ENCODE assay signal across 7 mouse cellular contexts in the genomic region with DNA sequence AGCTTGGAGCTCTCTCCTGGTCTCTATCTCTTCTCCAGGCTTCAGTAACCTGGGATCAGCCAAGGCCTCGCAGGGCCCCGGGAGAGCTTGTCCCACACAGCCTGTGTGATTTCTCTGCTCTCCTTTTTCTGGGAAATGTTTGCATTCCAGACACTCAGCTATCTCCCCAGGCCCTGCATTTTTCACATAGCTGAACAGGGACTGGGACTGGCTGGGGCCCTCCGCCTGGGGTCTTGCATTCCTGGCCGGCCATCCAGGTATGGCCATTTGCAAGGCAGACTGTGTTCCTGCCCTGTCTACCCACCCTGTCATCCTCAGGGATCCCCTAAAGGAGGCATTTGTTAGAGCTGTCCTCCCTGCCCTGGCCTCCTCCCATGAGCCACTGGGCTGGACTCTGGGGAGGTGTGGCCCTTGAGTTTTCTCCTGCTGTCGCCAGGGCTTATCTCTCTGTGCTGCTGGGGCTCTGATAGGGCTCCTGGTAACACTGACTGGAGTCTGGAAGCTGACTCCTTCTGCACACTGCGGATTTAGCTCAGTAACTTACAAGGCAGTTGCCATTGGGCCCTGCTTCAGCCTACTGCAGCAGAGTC. TPM values are rescaled to one million over a fixed set of nuclear protein-coding genes. Genes with fewer than 3 reads are reported as not detected.
DNase-seq lines count a peak whose midpoint lies in the region; ATAC-seq and TF ChIP-seq lines count a peak whose summit lies in the region.

No protein-coding gene starts in this region.

- TF ChIP-seq EP300 in MEL (IDR thresholded peaks at IDR 0.05; ENCODE audit: low read depth in 1 of 2, low read length in 2 of 2), result peak; percentile 79 to 82
- peak; percentile 29; the same call in 1 of the 2 replicates for TF ChIP-seq EP300 in heart, adult 2 months (IDR thresholded peaks at IDR 0.05; ENCODE audit: insufficient read depth, low read depth, low read length)

- H3K79me2 ChIP-seq in MEL (ENCODE audit: control insufficient read depth, insufficient read depth, low read length, poor library complexity), result no peaks in the 10 kb centered on the region
- no peaks in the 10 kb centered on the region for H3K79me2 ChIP-seq in heart, adult 2 months (replicated peaks; ENCODE audit: control insufficient read depth, insufficient read depth, low read length)

- ATAC-seq in kidney, embryonic 16.5 days (ENCODE audit: low FRiP score, low TSS enrichment), result 0 out of 2 replicates have a peak, but pooled peaks have one; percentile 14
- peak; percentile 92 for ATAC-seq in megakaryocyte-erythroid progenitor cell, adult 5-6 weeks (replicated peaks; ENCODE audit: low FRiP score, low TSS enrichment, poor library complexity, severe bottlenecking)

- TF ChIP-seq CTCF in E14TG2a.4 (conservative IDR thresholded peaks at IDR 0.05; ENCODE audit: low read length) (0 out of 2 replicates have a peak, but pooled peaks have one; percentile 3), MEL (IDR thresholded peaks at IDR 0.05 in 2 of 3, conservative IDR thresholded peaks at IDR 0.05 in 1 of 3; ENCODE audit: control insufficient read depth in 1 of 3, insufficient read depth in 1 of 3, low read depth in 2 of 3, low read length in 3 of 3, poor library complexity in 1 of 3, severe bottlenecking in 1 of 3) (no peak)
- no peak for TF ChIP-seq CTCF in heart, adult 2 months (IDR thresholded peaks at IDR 0.05)
- no peak for TF ChIP-seq CTCF in cerebellum, adult 2 months (IDR thresholded peaks at IDR 0.05; ENCODE audit: borderline replicate concordance, insufficient read depth, low read depth, low read length)

- intact Hi-C loops in heart, adult 2 months (cut with DNase I), result no loop called here

- no peak overlapping the region for H3K4me2 ChIP-seq in kidney, embryonic 16.5 days (replicated peaks; ENCODE audit: low read depth, low read length)

- peak; percentile 96 for DNase-seq in MEL (ENCODE audit: low read depth, low spot score)
- peak; percentile 68 to 81 for DNase-seq in heart, adult 2 months
- no peak for DNase-seq in cerebellum, adult 2 months
- DNase-seq in frontal cortex, adult 2 months (ENCODE audit: extremely low spot score in 1 of 2, low spot score in 1 of 2), result no peak

- TF ChIP-seq POLR2A in MEL (IDR thresholded peaks at IDR 0.05; ENCODE audit: control insufficient read depth in 1 of 2, insufficient read depth in 1 of 2, low read depth in 1 of 2, low read length in 2 of 2, poor library complexity in 1 of 2), result peak in 1 of 2 experiments; percentile 63; a peak in 2 of 4 replicates
- TF ChIP-seq POLR2A in heart, adult 2 months (IDR thresholded peaks at IDR 0.05; ENCODE audit: insufficient read depth, low read depth, low read length), result peak; percentile 56
- no peak for TF ChIP-seq POLR2A in cerebellum, adult 2 months (IDR thresholded peaks at IDR 0.05; ENCODE audit: borderline replicate concordance, insufficient read depth, low read length)

- H3K9me3 ChIP-seq in E14TG2a.4 (ENCODE audit: low read length), result no peaks in the 10 kb centered on the region
- no peaks in the 10 kb centered on the region for H3K9me3 ChIP-seq in MEL (replicated peaks; ENCODE audit: insufficient read depth, low read length)
- peaks cover 8% of the 10 kb centered on the region; the same call in 1 of the 2 replicates for H3K9me3 ChIP-seq in kidney, embryonic 16.5 days (ENCODE audit: low read length)

- TF ChIP-seq RAD21 in MEL (IDR thresholded peaks at IDR 0.05; ENCODE audit: low read depth, low read length), result no peak

- WGBS in heart, adult 2 months, result 24% methylated on average over 6 of the region's 6 CpGs
- WGBS in kidney, embryonic 16.5 days, result 18% methylated on average over 6 of the region's 6 CpGs
- WGBS in cerebellum, adult 2 months, result 53% methylated on average over 6 of the region's 6 CpGs

- peaks cover 85% of the 10 kb centered on the region for H3K4me1 ChIP-seq in E14TG2a.4 (replicated peaks; ENCODE audit: low read depth, low read length)
- peaks cover 20 to 34% of the 10 kb centered on the region in 2 experiments for H3K4me1 ChIP-seq in MEL (ENCODE audit: control insufficient read depth in 1 of 2, insufficient read depth in 2 of 2, low read length in 2 of 2)
- peaks cover 11% of the 10 kb centered on the region for H3K4me1 ChIP-seq in heart, adult 2 months (ENCODE audit: control insufficient read depth, insufficient read depth, low read length)
- H3K4me1 ChIP-seq in kidney, embryonic 16.5 days (ENCODE audit: insufficient read depth, low read length), result peaks cover 67% of the 10 kb centered on the region
- peaks cover 6% of the 10 kb centered on the region for H3K4me1 ChIP-seq in cerebellum, adult 2 months (ENCODE audit: control insufficient read depth, insufficient read depth, low read length)

- peak overlapping the region; percentile 33 for H3K9ac ChIP-seq in MEL (ENCODE audit: control insufficient read depth, low read depth, low read length, poor library complexity, severe bottlenecking)
- H3K9ac ChIP-seq in heart, adult 2 months (ENCODE audit: low read depth, low read length), result peak overlapping the region; percentile 27; the same call in 1 of the 2 replicates
- H3K9ac ChIP-seq in kidney, embryonic 16.5 days (replicated peaks; ENCODE audit: low read length), result peak overlapping the region; percentile 41; the same call in 1 of the 2 replicates

- H3K4me3 ChIP-seq in E14TG2a.4 (replicated peaks; ENCODE audit: low read length) (peak overlapping the region; percentile 52), MEL (ENCODE audit: control insufficient read depth in 1 of 2, insufficient read depth in 1 of 2, low read depth in 2 of 2, low read length in 2 of 2) (no peak overlapping the region)
- no peak overlapping the region for H3K4me3 ChIP-seq in heart, adult 2 months
- no peak overlapping the region for H3K4me3 ChIP-seq in kidney, embryonic 16.5 days (ENCODE audit: low read length)
- no peak overlapping the region for H3K4me3 ChIP-seq in cerebellum, adult 2 months (replicated peaks; ENCODE audit: insufficient read depth, low read depth, low read length)

- no peaks in the 10 kb centered on the region for H3K27me3 ChIP-seq in E14TG2a.4 (ENCODE audit: insufficient read depth, low read length)
- no peaks in the 10 kb centered on the region for H3K27me3 ChIP-seq in MEL (ENCODE audit: control insufficient read depth in 1 of 2, insufficient read depth in 2 of 2, low read length in 2 of 2)
- no peaks in the 10 kb centered on the region for H3K27me3 ChIP-seq in heart, adult 2 months (ENCODE audit: control insufficient read depth, insufficient read depth, low read length)
- H3K27me3 ChIP-seq in kidney, embryonic 16.5 days (ENCODE audit: insufficient read depth, low read length), result no peaks in the 10 kb centered on the region
- H3K27me3 ChIP-seq in cerebellum, adult 2 months (ENCODE audit: control insufficient read depth, insufficient read depth, low read length), result no peaks in the 10 kb centered on the region

- peak overlapping the region; percentile 67 for H3K27ac ChIP-seq in MEL (ENCODE audit: control insufficient read depth, low read depth, low read length)
- peak overlapping the region; percentile 84 for H3K27ac ChIP-seq in heart, adult 2 months
- H3K27ac ChIP-seq in kidney, embryonic 16.5 days (ENCODE audit: low read length), result peak overlapping the region; percentile 86
- H3K27ac ChIP-seq in cerebellum, adult 2 months (ENCODE audit: insufficient read depth, low read length), result no peak overlapping the region

- H3K36me3 ChIP-seq in E14TG2a.4 (ENCODE audit: insufficient read depth, low read length), result peaks cover 35% of the 10 kb centered on the region
- peaks cover 0 to 17% of the 10 kb centered on the region in 2 experiments for H3K36me3 ChIP-seq in MEL (ENCODE audit: control insufficient read depth in 1 of 2, insufficient read depth in 2 of 2, low read length in 2 of 2)
- no peaks in the 10 kb centered on the region for H3K36me3 ChIP-seq in heart, adult 2 months (ENCODE audit: control insufficient read depth, insufficient read depth, low read length)
- H3K36me3 ChIP-seq in kidney, embryonic 16.5 days (ENCODE audit: insufficient read depth, low read length), result peaks cover 22% of the 10 kb centered on the region

RNA-seq across cellular contexts. Expression of a gene that starts 16.1 kb away (rescaled TPM):
- total RNA-seq in MEL (2012; rRNA removed), result 1.3 and 1.5 TPM in 2 replicates
- 1 to 10 TPM in 1 of 2 experiments, not detected in 1; 3.2 TPM for polyA plus RNA-seq in MEL (2012; ENCODE audit: insufficient read depth in 1 of 2, insufficient read length in 2 of 2, low read depth in 1 of 2, low replicate concordance in 2 of 2, missing spikeins in 1 of 2)
- total RNA-seq in heart, adult 2 months (2021), result under 1 TPM in 1 of 2 experiments, not detected in 1; 0.05 TPM
- polyA plus RNA-seq in heart, adult 2 months (2012; rRNA removed), result 0.20 and 0.29 TPM in 2 replicates
- 12.6 and 14.2 TPM in 2 replicates for polyA plus RNA-seq in kidney, embryonic 16.5 days (2015; fragmentation: Nextera tagmentation; extraction: Ambion mirVana)
- 0.11 TPM in 1 of 2 replicates, not detected in the other for total RNA-seq in megakaryocyte-erythroid progenitor cell, adult 5-6 weeks (2014; fragmentation: Nextera tagmentation)
- 0.69 TPM in 1 of 2 replicates, not detected in the other for total RNA-seq in megakaryocyte-erythroid progenitor cell, adult 5-6 weeks (2017)
- 0.16 and 0.32 TPM in 2 replicates for polyA plus RNA-seq in cerebellum, adult 2 months (2012; rRNA removed)
- polyA plus RNA-seq in frontal cortex, adult 2 months (2012; rRNA removed), result 0.55 and 1.1 TPM in 2 replicates

RNA-seq across cellular contexts. Expression of a gene that starts 18.2 kb away (rescaled TPM):
- total RNA-seq in MEL (2012; rRNA removed), result 13.7 and 15.9 TPM in 2 replicates
- 10 to 100 TPM in 1 of 2 experiments, not detected in 1; 22.6 TPM for polyA plus RNA-seq in MEL (2012; ENCODE audit: insufficient read depth in 1 of 2, insufficient read length in 2 of 2, low read depth in 1 of 2, low replicate concordance in 2 of 2, missing spikeins in 1 of 2)
- total RNA-seq in heart, adult 2 months (2021), result 10 to 100 TPM; 18.4 to 20.3 TPM
- 19.4 and 20.2 TPM in 2 replicates for polyA plus RNA-seq in heart, adult 2 months (2012; rRNA removed)
- polyA plus RNA-seq in kidney, embryonic 16.5 days (2015; fragmentation: Nextera tagmentation; extraction: Ambion mirVana), result 58.3 and 64.5 TPM in 2 replicates
- 8.9 and 12.7 TPM in 2 replicates for total RNA-seq in megakaryocyte-erythroid progenitor cell, adult 5-6 weeks (2014; fragmentation: Nextera tagmentation)
- 4.0 and 8.0 TPM in 2 replicates for total RNA-seq in megakaryocyte-erythroid progenitor cell, adult 5-6 weeks (2017)
- polyA plus RNA-seq in cerebellum, adult 2 months (2012; rRNA removed), result 1.8 and 2.5 TPM in 2 replicates
- polyA plus RNA-seq in frontal cortex, adult 2 months (2012; rRNA removed), result 2.8 and 3.2 TPM in 2 replicates

RNA-seq across cellular contexts. Expression of a gene that starts 27.5 kb away (rescaled TPM):
- total RNA-seq in MEL (2012; rRNA removed), result 55.5 and 72.0 TPM in 2 replicates
- 10 to 100 TPM in 1 of 2 experiments, not detected in 1; 55.8 TPM for polyA plus RNA-seq in MEL (2012; ENCODE audit: insufficient read depth in 1 of 2, insufficient read length in 2 of 2, low read depth in 1 of 2, low replicate concordance in 2 of 2, missing spikeins in 1 of 2)
- total RNA-seq in heart, adult 2 months (2021), result 1 to 10 TPM; 7.2 to 9.3 TPM
- polyA plus RNA-seq in heart, adult 2 months (2012; rRNA removed), result 15.9 and 16.3 TPM in 2 replicates
- 48.1 and 50.2 TPM in 2 replicates for polyA plus RNA-seq in kidney, embryonic 16.5 days (2015; fragmentation: Nextera tagmentation; extraction: Ambion mirVana)
- total RNA-seq in megakaryocyte-erythroid progenitor cell, adult 5-6 weeks (2014; fragmentation: Nextera tagmentation), result 20.4 and 32.6 TPM in 2 replicates
- 16.8 and 17.1 TPM in 2 replicates for total RNA-seq in megakaryocyte-erythroid progenitor cell, adult 5-6 weeks (2017)
- polyA plus RNA-seq in cerebellum, adult 2 months (2012; rRNA removed), result 21.1 and 25.0 TPM in 2 replicates
- polyA plus RNA-seq in frontal cortex, adult 2 months (2012; rRNA removed), result 15.6 and 16.8 TPM in 2 replicates

RNA-seq across cellular contexts. Expression of a gene that starts 28.6 kb away (rescaled TPM):
- 6.5 and 6.8 TPM in 2 replicates for total RNA-seq in MEL (2012; rRNA removed)
- polyA plus RNA-seq in MEL (2012; ENCODE audit: insufficient read depth in 1 of 2, insufficient read length in 2 of 2, low read depth in 1 of 2, low replicate concordance in 2 of 2, missing spikeins in 1 of 2), result 10 to 100 TPM in 1 of 2 experiments, not detected in 1; 10.9 TPM
- total RNA-seq in heart, adult 2 months (2021), result 10 to 100 TPM; 40.5 to 43.8 TPM
- polyA plus RNA-seq in heart, adult 2 months (2012; rRNA removed), result 38.5 TPM in 2 replicates
- polyA plus RNA-seq in kidney, embryonic 16.5 days (2015; fragmentation: Nextera tagmentation; extraction: Ambion mirVana), result 21.5 and 23.6 TPM in 2 replicates
- total RNA-seq in megakaryocyte-erythroid progenitor cell, adult 5-6 weeks (2014; fragmentation: Nextera tagmentation), result 9.5 and 9.8 TPM in 2 replicates
- 1.4 and 3.7 TPM in 2 replicates for total RNA-seq in megakaryocyte-erythroid progenitor cell, adult 5-6 weeks (2017)
- 16.5 and 17.1 TPM in 2 replicates for polyA plus RNA-seq in cerebellum, adult 2 months (2012; rRNA removed)
- polyA plus RNA-seq in frontal cortex, adult 2 months (2012; rRNA removed), result 25.8 and 29.3 TPM in 2 replicates

RNA-seq across cellular contexts. Expression of a gene that starts 57.7 kb away (rescaled TPM):
- total RNA-seq in MEL (2012; rRNA removed), result 24.9 and 41.0 TPM in 2 replicates
- polyA plus RNA-seq in MEL (2012; ENCODE audit: insufficient read depth in 1 of 2, insufficient read length in 2 of 2, low read depth in 1 of 2, low replicate concordance in 2 of 2, missing spikeins in 1 of 2), result 10 to 100 TPM in 1 of 2 experiments, not detected in 1; 24.8 TPM
- total RNA-seq in heart, adult 2 months (2021), result 10 to 100 TPM; 10.2 to 17.8 TPM
- 21.8 and 32.8 TPM in 2 replicates for polyA plus RNA-seq in heart, adult 2 months (2012; rRNA removed)
- 4.7 and 5.0 TPM in 2 replicates for polyA plus RNA-seq in kidney, embryonic 16.5 days (2015; fragmentation: Nextera tagmentation; extraction: Ambion mirVana)
- 40.3 and 83.8 TPM in 2 replicates for total RNA-seq in megakaryocyte-erythroid progenitor cell, adult 5-6 weeks (2014; fragmentation: Nextera tagmentation)
- total RNA-seq in megakaryocyte-erythroid progenitor cell, adult 5-6 weeks (2017), result 24.6 and 29.4 TPM in 2 replicates
- 1.3 and 1.7 TPM in 2 replicates for polyA plus RNA-seq in cerebellum, adult 2 months (2012; rRNA removed)
- polyA plus RNA-seq in frontal cortex, adult 2 months (2012; rRNA removed), result 0.64 TPM in 1 of 2 replicates, not detected in the other

Comparison
In these comparisons a context has a peak if more than half of its experiments do, and no peak if none do; other contexts are left out.
1. DNase-seq: peak in MEL (single experiment) and heart, adult 2 months (2 of 2); none in cerebellum, adult 2 months (0 of 2) and frontal cortex, adult 2 months (0 of 2).
2. Peak in every context shown above with its lines, with median percentiles within 50 percentile points of each other: H3K9ac ChIP-seq.